8 mouse cellular contexts compared by ENCODE assay signal in the genomic region with DNA sequence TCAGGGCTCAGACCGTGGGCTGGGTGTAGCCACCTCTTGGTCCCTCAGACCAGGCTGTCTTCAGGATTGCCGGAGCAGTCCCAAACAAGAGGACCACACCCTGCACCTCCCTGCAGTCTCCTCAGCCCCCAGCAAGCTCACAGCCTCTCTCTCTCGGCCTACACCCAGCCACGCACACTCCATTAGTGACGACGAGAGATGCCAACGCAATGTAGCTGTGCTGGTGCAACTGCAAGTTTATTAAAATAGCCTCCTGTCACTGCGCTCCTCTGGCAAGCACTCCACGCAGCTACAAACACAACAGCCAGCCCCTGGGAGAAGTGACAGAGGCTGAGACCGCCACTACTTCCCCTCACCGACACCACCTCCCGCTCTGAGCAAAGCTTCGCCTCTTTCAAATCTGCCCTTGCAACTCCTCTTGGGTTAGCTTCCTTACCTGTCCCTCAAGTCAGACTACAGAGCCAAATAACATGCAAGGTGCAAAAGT. TPM values are rescaled to one million over a fixed set of nuclear protein-coding genes. Genes with fewer than 3 reads are reported as not detected.
DNase-seq lines count a peak whose midpoint lies in the region; ATAC-seq and TF ChIP-seq lines count a peak whose summit lies in the region.

No protein-coding gene starts in this region.

- WGBS in hindbrain, embryonic 11.5 days = 2% methylated on average over 13 of the region's 13 CpGs
- under 1% methylated on average over 13 of the region's 13 CpGs for WGBS in hindbrain, embryonic 10.5 days
- WGBS in forebrain, embryonic 11.5 days = 2% methylated on average over 13 of the region's 13 CpGs
- 7% methylated on average over 13 of the region's 13 CpGs for whole genome bisulfite sequencing in hindbrain, embryonic 15.5 days

- H3K9me3 ChIP-seq in hindbrain, embryonic 11.5 days (ENCODE audit: control insufficient read depth, low read length) = no peaks in the 10 kb centered on the region
- no peaks in the 10 kb centered on the region for H3K9me3 ChIP-seq in hindbrain, embryonic 10.5 days
- no peaks in the 10 kb centered on the region for H3K9me3 ChIP-seq in E14TG2a.4 (ENCODE audit: low read length)
- no peaks in the 10 kb centered on the region for H3K9me3 ChIP-seq in forebrain, embryonic 11.5 days (ENCODE audit: control insufficient read depth, low read length)
- no peaks in the 10 kb centered on the region for H3K9me3 ChIP-seq in hindbrain, embryonic 15.5 days

- peak; percentile 41 for DNase-seq in hindbrain, embryonic 11.5 days (ENCODE audit: low spot score)
- no peak for DNase-seq in hindbrain, embryonic 10.5 days (ENCODE audit: low spot score)
- DNase-seq in forebrain, embryonic 11.5 days (ENCODE audit: low spot score) = no peak
- DNase-seq in neural tube, embryonic 10.5 days (ENCODE audit: extremely low spot score, low spot score) = peak; percentile 48
- no peak for DNase-seq in adrenal gland, adult 18-20 months (ENCODE audit: low spot score in 2 of 2)
- DNase-seq in kidney, adult 9 months = no peak

- ATAC-seq in hindbrain, embryonic 11.5 days (ENCODE audit: low FRiP score) = no peak
- no peak for ATAC-seq in forebrain, embryonic 11.5 days (replicated peaks; ENCODE audit: low FRiP score)
- ATAC-seq in hindbrain, embryonic 15.5 days (ENCODE audit: low FRiP score, low read depth) = peak; percentile 8; the same call in 1 of the 2 replicates

- peaks cover 99% of the 10 kb centered on the region for H3K27me3 ChIP-seq in hindbrain, embryonic 11.5 days (ENCODE audit: control insufficient read depth, insufficient read depth, low read length)
- peaks cover 100% of the 10 kb centered on the region for H3K27me3 ChIP-seq in hindbrain, embryonic 10.5 days (ENCODE audit: insufficient read depth, poor library complexity, severe bottlenecking)
- peaks cover 97% of the 10 kb centered on the region for H3K27me3 ChIP-seq in E14TG2a.4 (ENCODE audit: insufficient read depth, low read length)
- H3K27me3 ChIP-seq in forebrain, embryonic 11.5 days (ENCODE audit: control insufficient read depth, insufficient read depth, low read length) = peaks cover 88% of the 10 kb centered on the region
- peaks cover 57% of the 10 kb centered on the region for H3K27me3 ChIP-seq in hindbrain, embryonic 15.5 days

- TF ChIP-seq CTCF in E14TG2a.4 (conservative IDR thresholded peaks at IDR 0.05; ENCODE audit: low read length) = no peak

- H3K4me3 ChIP-seq in hindbrain, embryonic 11.5 days (ENCODE audit: low read depth, low read length) = no peak overlapping the region
- H3K4me3 ChIP-seq in hindbrain, embryonic 10.5 days = no peak overlapping the region
- peak overlapping the region; percentile 51 for H3K4me3 ChIP-seq in E14TG2a.4 (replicated peaks; ENCODE audit: low read length)
- no peak overlapping the region for H3K4me3 ChIP-seq in forebrain, embryonic 11.5 days (ENCODE audit: low read depth, low read length)
- H3K4me3 ChIP-seq in hindbrain, embryonic 15.5 days = no peak overlapping the region

- no peak overlapping the region for H3K9ac ChIP-seq in hindbrain, embryonic 11.5 days (ENCODE audit: low read depth, low read length)
- no peak overlapping the region for H3K9ac ChIP-seq in forebrain, embryonic 11.5 days (ENCODE audit: low read length)
- H3K9ac ChIP-seq in hindbrain, embryonic 15.5 days = peak overlapping the region; percentile 15; the same call in 1 of the 2 replicates

- no peaks in the 10 kb centered on the region for H3K36me3 ChIP-seq in hindbrain, embryonic 11.5 days (ENCODE audit: control insufficient read depth, insufficient read depth, low read length)
- no peaks in the 10 kb centered on the region for H3K36me3 ChIP-seq in hindbrain, embryonic 10.5 days
- H3K36me3 ChIP-seq in E14TG2a.4 (ENCODE audit: insufficient read depth, low read length) = no peaks in the 10 kb centered on the region
- no peaks in the 10 kb centered on the region for H3K36me3 ChIP-seq in forebrain, embryonic 11.5 days (ENCODE audit: control insufficient read depth, insufficient read depth, low read length)
- H3K36me3 ChIP-seq in hindbrain, embryonic 15.5 days = no peaks in the 10 kb centered on the region

- no peak overlapping the region for H3K27ac ChIP-seq in hindbrain, embryonic 11.5 days (ENCODE audit: low read depth, low read length)
- no peak overlapping the region for H3K27ac ChIP-seq in hindbrain, embryonic 10.5 days
- H3K27ac ChIP-seq in forebrain, embryonic 11.5 days (ENCODE audit: low read depth, low read length) = no peak overlapping the region
- H3K27ac ChIP-seq in hindbrain, embryonic 15.5 days (replicated peaks) = peak overlapping the region; percentile 83

- peaks cover 3% of the 10 kb centered on the region for H3K4me1 ChIP-seq in hindbrain, embryonic 11.5 days (replicated peaks; ENCODE audit: control insufficient read depth, insufficient read depth, low read length)
- H3K4me1 ChIP-seq in hindbrain, embryonic 10.5 days (replicated peaks) = peaks cover 26% of the 10 kb centered on the region
- H3K4me1 ChIP-seq in E14TG2a.4 (replicated peaks; ENCODE audit: low read depth, low read length) = peaks cover 57% of the 10 kb centered on the region
- H3K4me1 ChIP-seq in forebrain, embryonic 11.5 days (replicated peaks; ENCODE audit: control insufficient read depth, insufficient read depth, low read length) = peaks cover 42% of the 10 kb centered on the region
- peaks cover 64% of the 10 kb centered on the region for H3K4me1 ChIP-seq in hindbrain, embryonic 15.5 days (replicated peaks)

- H3K4me2 ChIP-seq in hindbrain, embryonic 11.5 days (replicated peaks; ENCODE audit: low read depth, low read length) = no peak overlapping the region
- H3K4me2 ChIP-seq in forebrain, embryonic 11.5 days (ENCODE audit: low read depth, low read length, severe bottlenecking) = peak overlapping the region; percentile 21; the same call in 1 of the 2 replicates
- peak overlapping the region; percentile 48 for H3K4me2 ChIP-seq in hindbrain, embryonic 15.5 days

RNA-seq across cellular contexts. Expression of a gene that starts 25.0 kb away (rescaled TPM):
- 2.4 and 3.0 TPM in 2 replicates for polyA plus RNA-seq in hindbrain, embryonic 11.5 days (2014; fragmentation: Nextera tagmentation; extraction: Ambion mirVana)
- polyA plus RNA-seq in hindbrain, embryonic 10.5 days (2016; fragmentation: Nextera tagmentation; extraction: Ambion mirVana) = 0.07 and 0.29 TPM in 2 replicates
- 7.7 and 8.9 TPM in 2 replicates for polyA plus RNA-seq in forebrain, embryonic 11.5 days (2014; fragmentation: Nextera tagmentation; extraction: Ambion mirVana)
- polyA plus RNA-seq in hindbrain, embryonic 15.5 days (2015; fragmentation: Nextera tagmentation; extraction: Ambion mirVana) = 71.2 and 87.6 TPM in 2 replicates
- total RNA-seq in adrenal gland, adult 18-20 months (2021) = 100 to 1,000 TPM in 1 of 2 experiments, 10 to 100 TPM in 1; 92.2 to 127 TPM

RNA-seq across cellular contexts. Expression of a gene that starts 47.5 kb away (rescaled TPM):
- polyA plus RNA-seq in hindbrain, embryonic 11.5 days (2014; fragmentation: Nextera tagmentation; extraction: Ambion mirVana) = 6.2 and 7.1 TPM in 2 replicates
- 3.8 and 5.5 TPM in 2 replicates for polyA plus RNA-seq in hindbrain, embryonic 10.5 days (2016; fragmentation: Nextera tagmentation; extraction: Ambion mirVana)
- 5.5 and 6.4 TPM in 2 replicates for polyA plus RNA-seq in forebrain, embryonic 11.5 days (2014; fragmentation: Nextera tagmentation; extraction: Ambion mirVana)
- polyA plus RNA-seq in hindbrain, embryonic 15.5 days (2015; fragmentation: Nextera tagmentation; extraction: Ambion mirVana) = 14.0 and 15.1 TPM in 2 replicates
- 10 to 100 TPM; 10.6 to 10.8 TPM for total RNA-seq in adrenal gland, adult 18-20 months (2021)

RNA-seq across cellular contexts. Expression of a gene that starts 52.3 kb away (rescaled TPM):
- polyA plus RNA-seq in hindbrain, embryonic 11.5 days (2014; fragmentation: Nextera tagmentation; extraction: Ambion mirVana) = 2.3 and 2.9 TPM in 2 replicates
- polyA plus RNA-seq in hindbrain, embryonic 10.5 days (2016; fragmentation: Nextera tagmentation; extraction: Ambion mirVana) = 0.54 and 1.9 TPM in 2 replicates
- polyA plus RNA-seq in forebrain, embryonic 11.5 days (2014; fragmentation: Nextera tagmentation; extraction: Ambion mirVana) = 3.0 and 3.1 TPM in 2 replicates
- polyA plus RNA-seq in hindbrain, embryonic 15.5 days (2015; fragmentation: Nextera tagmentation; extraction: Ambion mirVana) = 1.2 and 1.7 TPM in 2 replicates
- total RNA-seq in adrenal gland, adult 18-20 months (2021) = under 1 TPM; 0.45 to 0.76 TPM

RNA-seq across cellular contexts. Expression of a gene that starts 56.2 kb away (rescaled TPM):
- 36.0 and 37.2 TPM in 2 replicates for polyA plus RNA-seq in hindbrain, embryonic 11.5 days (2014; fragmentation: Nextera tagmentation; extraction: Ambion mirVana)
- polyA plus RNA-seq in hindbrain, embryonic 10.5 days (2016; fragmentation: Nextera tagmentation; extraction: Ambion mirVana) = 43.7 and 45.8 TPM in 2 replicates
- polyA plus RNA-seq in forebrain, embryonic 11.5 days (2014; fragmentation: Nextera tagmentation; extraction: Ambion mirVana) = 41.0 and 44.3 TPM in 2 replicates
- polyA plus RNA-seq in hindbrain, embryonic 15.5 days (2015; fragmentation: Nextera tagmentation; extraction: Ambion mirVana) = 39.7 and 40.6 TPM in 2 replicates
- total RNA-seq in adrenal gland, adult 18-20 months (2021) = 10 to 100 TPM; 62.0 to 71.1 TPM

Comparison
In these comparisons a context has a peak if more than half of its experiments do, and no peak if none do; other contexts are left out.
1. DNase-seq: peak in hindbrain, embryonic 11.5 days (single experiment) and neural tube, embryonic 10.5 days (single experiment); none in hindbrain, embryonic 10.5 days (single experiment), forebrain, embryonic 11.5 days (single experiment), adrenal gland, adult 18-20 months (0 of 2) and kidney, adult 9 months (single experiment).